Mouse (Mus musculus) bone marrow, adult 2 months (tissue): ENCODE measurements around the gene Gm42372.

Source experiments
- CTCF ChIP-seq: fragments of 200-500 bp; IDR thresholded peaks from 2 replicates; pipeline ENCODE4 v1.5.1; 2011; ENCODE audit warnings: low read length, control low read depth; ENCODE audit not compliant: control insufficient read depth, insufficient read depth
- POLR2A ChIP-seq: fragments of 200-500 bp; IDR thresholded peaks from 2 replicates; pipeline ENCODE4 v1.6.1; 2011; ENCODE audit warnings: low read depth, mild to moderate bottlenecking, control low read depth, low read length, borderline replicate concordance; ENCODE audit not compliant: control insufficient read depth

DNA sequence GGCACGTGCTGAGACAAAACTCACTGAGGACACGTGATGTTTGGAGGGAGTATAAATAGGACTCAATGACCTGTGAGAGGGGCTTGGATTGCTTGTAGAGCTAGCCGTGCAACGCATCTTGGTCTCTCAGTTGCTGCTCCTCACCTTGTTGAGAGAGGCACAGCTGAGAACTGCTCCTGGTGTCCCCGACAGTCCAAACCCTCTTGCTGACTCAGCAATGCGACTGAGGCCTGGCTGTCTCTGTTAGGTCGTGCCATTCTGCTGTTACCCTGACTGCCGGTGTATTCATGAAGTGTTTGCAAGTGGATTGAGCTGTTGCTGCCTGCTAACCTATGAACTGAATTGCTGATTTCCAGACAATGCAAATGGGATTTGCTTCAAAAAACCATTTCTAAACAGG lies 6.6 kb upstream of the Gm42372 start:
- TF ChIP-seq CTCF (no peak), POLR2A (no peak)
